Mouse (Mus musculus): ENCODE data around the gene Arl2bp.

Arl2bp gene

GRCm38 (mm10) chr8:94666456-94667308 is at the start of gene Arl2bp:
Arl2bp (plus strand) TSS chr8:94666600.
- DNase-seq (ENCODE audit: low spot score), result peak; percentile 99

GRCm38 (mm10) chr8:94624885-94625284 is 41.5 kb upstream of the Arl2bp start:
- DNase-seq (ENCODE audit: low spot score), result no peak

DNA sequence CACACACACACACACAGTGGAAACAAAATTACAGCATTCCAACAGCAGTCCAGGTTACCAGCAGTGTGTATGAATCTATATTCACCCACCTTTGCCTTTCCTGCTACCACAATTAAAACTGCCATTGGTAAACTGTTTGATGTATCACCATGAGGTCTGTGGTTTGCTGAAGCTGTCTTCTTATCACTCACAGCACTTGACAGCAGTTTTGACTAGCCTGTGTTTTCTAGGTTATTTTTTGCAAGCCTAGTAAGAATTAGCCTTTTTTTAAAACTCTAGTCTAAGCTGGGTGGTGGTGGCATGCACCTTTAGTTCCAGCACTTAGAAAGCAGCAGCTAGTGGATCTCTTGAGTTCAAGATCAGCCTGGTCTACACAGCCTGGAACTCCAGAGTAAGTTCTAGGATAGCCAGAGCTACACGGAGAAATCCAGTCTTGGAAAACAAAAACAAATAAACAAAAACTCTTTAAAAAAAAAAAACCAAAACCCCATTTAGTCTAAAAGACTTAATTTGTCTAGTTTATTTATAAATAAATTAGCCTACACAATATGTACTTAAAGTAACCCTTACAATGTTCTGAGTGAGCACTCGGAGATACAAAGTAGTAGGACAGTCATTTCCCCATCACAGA is 32.7 kb upstream of the Arl2bp start:
- no peak for DNase-seq (ENCODE audit: low spot score)

GRCm38 (mm10) chr8:94634211-94634610 is 32.2 kb upstream of the Arl2bp start:
- no peak for DNase-seq (ENCODE audit: low spot score)

DNA sequence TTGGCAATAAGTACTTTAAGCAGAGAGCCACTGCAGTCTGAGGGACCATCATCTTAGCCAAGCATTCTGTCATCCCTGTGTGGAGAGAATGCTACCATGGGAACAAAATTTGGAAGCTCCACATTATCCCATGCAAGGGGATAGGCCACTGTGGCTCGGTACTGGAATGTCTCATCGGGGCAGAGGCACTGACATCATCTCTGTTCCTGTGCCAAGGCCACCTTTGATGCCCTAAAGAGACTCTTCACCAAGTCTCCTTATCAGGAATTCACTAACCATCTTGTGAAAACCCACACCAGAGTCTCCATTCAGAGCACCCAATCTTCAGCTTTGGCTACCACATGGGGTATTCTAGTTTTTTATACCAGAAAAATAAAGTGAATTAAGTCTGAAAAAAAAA is 25.2 kb upstream of the Arl2bp start:
- no peak for DNase-seq (ENCODE audit: low spot score)

GRCm38 (mm10) chr8:94641938-94642337 is 24.5 kb upstream of the Arl2bp start:
- no peak for DNase-seq (ENCODE audit: low spot score)

DNA sequence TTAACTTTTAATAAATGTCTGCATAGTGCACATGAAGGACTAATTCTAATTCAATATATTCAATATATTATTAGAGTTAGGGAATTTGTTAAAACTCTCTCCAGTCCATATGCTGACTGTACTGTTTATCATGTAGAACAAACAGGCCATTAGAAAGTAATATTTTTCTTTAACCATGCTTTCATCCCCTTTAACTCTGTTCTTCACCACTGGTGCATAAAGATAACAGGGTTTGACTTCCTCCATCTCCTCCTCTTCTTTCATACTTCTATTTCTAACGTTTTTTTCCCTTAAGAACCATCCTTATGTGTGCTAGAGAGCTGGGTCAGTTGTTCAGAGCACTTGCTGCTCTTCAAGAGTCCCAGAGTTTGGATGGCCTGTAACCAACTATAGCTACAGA is 21.2 kb upstream of the Arl2bp start:
- no peak for DNase-seq (ENCODE audit: low spot score)

DNA sequence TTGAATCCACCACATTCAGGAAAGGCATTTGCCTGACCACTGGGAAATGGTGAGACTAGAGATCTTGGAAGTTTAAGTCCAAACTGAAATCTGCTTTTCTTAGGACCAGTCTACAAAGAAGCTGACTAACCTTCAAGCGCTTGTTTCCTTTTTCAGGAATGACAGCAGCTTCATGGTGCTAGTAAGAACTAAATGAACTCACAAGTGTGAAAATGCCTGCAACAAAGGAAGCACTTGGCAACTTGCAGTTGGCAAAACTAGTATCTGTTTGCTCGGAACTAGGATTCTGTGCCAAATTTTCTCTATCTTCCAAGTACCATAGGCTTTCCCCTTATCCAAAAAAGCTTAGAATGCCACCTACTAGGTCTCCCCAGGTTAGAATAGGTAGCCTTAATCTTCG is 20.2 kb upstream of the Arl2bp start:
- no peak for DNase-seq (ENCODE audit: low spot score)

- DNase-seq (ENCODE audit: low spot score), result no peak
Measured at GRCm38 (mm10) chr8:94649496-94649895, 16.9 kb upstream of the Arl2bp start.

- DNase-seq (ENCODE audit: low spot score), result no peak
Measured at GRCm38 (mm10) chr8:94652951-94653350, 13.4 kb upstream of the Arl2bp start.

GRCm38 (mm10) chr8:94654994-94655393 is 11.4 kb upstream of the Arl2bp start:
- DNase-seq (ENCODE audit: low spot score), result no peak

DNA sequence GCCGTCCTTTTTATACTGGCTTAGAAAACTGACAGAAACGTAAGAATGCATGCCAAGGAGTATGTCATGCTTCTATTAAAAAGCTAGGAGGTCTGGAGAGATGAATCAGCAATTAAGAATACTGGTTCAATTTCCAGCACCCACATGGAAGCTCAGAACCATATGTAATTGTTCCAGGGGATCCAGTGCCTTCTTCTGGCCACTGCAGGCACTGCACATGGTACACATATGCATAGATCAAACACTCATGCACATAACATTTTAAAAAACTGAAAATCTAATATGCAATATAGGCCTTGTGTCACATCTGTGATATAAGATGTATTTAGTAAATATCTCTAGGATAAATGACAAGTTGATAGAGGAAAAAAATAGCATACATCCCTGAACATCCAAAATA is 8.4 kb upstream of the Arl2bp start:
- peak; percentile 28 for DNase-seq (ENCODE audit: low spot score)

GRCm38 (mm10) chr8:94660418-94660817 is 6.0 kb upstream of the Arl2bp start:
- no peak for DNase-seq (ENCODE audit: low spot score)

GRCm38 (mm10) chr8:94664722-94665121 is 1.7 kb upstream of the Arl2bp start:
- DNase-seq (ENCODE audit: low spot score), result no peak

- DNase-seq (ENCODE audit: low spot score), result no peak
Measured at GRCm38 (mm10) chr8:94674384-94674783, 8.0 kb downstream of the Arl2bp start.

DNA sequence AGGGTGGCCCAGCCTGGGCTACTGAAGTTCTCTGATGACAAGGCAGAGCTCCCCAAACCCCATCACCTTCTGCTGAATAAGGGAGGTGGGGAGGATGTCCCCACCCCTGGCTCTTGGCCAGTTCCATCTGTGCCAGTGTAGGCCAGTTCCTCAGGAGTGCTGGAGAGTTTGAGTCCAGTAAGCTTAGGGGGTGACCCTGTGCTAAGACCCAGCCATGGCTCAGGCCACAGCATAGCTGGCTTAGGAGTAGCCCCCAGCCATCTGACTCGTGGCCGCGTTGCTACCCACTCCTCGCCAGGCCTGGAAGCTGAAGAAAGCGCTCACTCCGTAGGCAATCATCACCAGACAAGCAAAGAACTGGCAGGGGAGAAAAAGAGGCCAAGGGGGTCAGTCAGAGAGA is 9.5 kb downstream of the Arl2bp start:
- DNase-seq (ENCODE audit: low spot score), result no peak

- no peak for DNase-seq (ENCODE audit: low spot score)
Measured at GRCm38 (mm10) chr8:94678582-94678981, 12.2 kb downstream of the Arl2bp start.

DNA sequence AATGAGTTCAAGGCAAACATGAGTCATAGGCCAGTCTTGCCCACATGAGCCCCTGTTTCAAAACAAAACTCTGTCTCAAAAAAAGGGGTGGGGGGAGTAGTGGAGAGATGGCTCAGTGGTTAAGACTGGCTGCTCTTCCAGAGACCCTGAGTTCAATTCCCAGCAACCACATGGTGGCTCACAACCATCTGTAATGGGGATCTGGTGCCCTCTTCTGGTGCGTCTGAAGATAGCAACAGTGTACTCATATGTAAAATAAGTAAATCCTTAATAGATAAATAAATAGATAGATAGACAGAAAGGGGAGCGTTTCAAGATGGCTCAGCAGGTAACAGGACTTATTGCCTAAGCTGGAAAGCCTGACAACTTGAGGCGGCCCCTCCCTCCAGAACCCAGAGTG is 14.0 kb downstream of the Arl2bp start:
- DNase-seq (ENCODE audit: low spot score), result no peak

GRCm38 (mm10) chr8:94682732-94683524 is 16.5 kb downstream of the Arl2bp start:
- no peak for DNase-seq (ENCODE audit: low spot score)

DNA sequence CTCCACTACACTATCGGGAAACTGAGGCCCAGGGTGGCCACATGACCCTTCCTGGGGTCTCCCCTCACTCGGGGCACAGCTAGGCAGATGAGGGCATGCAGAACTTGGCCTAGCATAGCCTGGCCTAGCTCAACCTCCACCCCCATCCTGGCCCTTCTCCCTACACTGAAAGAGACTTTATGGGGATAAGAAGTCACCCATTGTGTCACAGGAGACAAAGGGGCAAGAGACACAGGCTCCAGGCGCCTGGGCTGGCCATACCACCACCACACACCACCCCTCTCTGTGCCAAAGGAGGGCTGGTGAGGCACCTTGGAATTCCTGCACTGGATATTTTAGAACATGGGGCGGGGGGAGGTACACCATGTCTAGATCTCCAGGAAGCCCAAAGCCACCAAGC is 17.9 kb downstream of the Arl2bp start:
- DNase-seq (ENCODE audit: low spot score), result no peak

DNA sequence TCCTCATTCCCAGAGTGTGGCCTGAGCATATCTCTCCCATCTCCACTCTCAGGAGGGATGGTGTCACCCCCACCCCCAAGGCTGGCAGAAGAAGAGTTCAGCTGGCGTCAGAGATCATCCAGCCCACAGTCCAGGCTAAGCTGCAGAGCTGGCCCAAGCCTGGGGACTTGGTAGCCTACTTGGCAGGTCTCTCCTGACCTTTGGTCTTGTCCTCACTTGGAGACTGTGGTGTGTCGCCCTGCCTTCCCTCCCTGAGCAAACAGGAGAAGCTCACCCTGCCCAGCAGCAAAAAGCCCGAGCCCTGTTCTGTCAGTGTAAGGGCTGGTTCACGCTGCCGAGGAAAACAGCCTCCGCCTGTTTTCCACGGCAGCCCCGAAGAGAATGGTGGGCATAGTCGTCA is 19.6 kb downstream of the Arl2bp start:
- no peak for DNase-seq (ENCODE audit: low spot score)

- DNase-seq (ENCODE audit: low spot score), result no peak
Measured at GRCm38 (mm10) chr8:94694701-94695100, 28.3 kb downstream of the Arl2bp start.
